In genomic region chr3:89578803-89579202, GRCm38 (mm10) we compare ENCODE assay signal across 9 mouse cellular contexts. TPM values are rescaled to one million over a fixed set of nuclear protein-coding genes. Genes with fewer than 3 reads are reported as not detected.
DNase-seq lines count a peak whose midpoint lies in the region; ATAC-seq and TF ChIP-seq lines count a peak whose summit lies in the region.
"Had no signal": no experiment of that assay in that cellular context is flagged by ENCODE, and none has a peak within 500 bp of the region (broad histone marks: within the 10 kb centered on the region; RNA-seq: fewer than 3 reads in every experiment).

No protein-coding gene starts in this region.

- no peak overlapping the region for H3K9ac ChIP-seq in heart, embryonic 11.5 days (ENCODE audit: low read depth, low read length)
- no peak overlapping the region for H3K9ac ChIP-seq in intestine, postnatal 0 days (ENCODE audit: low read depth, low read length)
- H3K9ac ChIP-seq: hindbrain, embryonic 12.5 days had no signal

- H3K27me3 ChIP-seq in heart, embryonic 11.5 days (ENCODE audit: control insufficient read depth, insufficient read depth, low read length), result no peaks in the 10 kb centered on the region
- H3K27me3 ChIP-seq in intestine, postnatal 0 days (replicated peaks; ENCODE audit: control insufficient read depth, insufficient read depth, low read length), result no peaks in the 10 kb centered on the region
- H3K27me3 ChIP-seq: hindbrain, embryonic 12.5 days had no signal

- H3K4me2 ChIP-seq in heart, embryonic 11.5 days, result no peak overlapping the region
- no peak overlapping the region for H3K4me2 ChIP-seq in intestine, postnatal 0 days (replicated peaks; ENCODE audit: low read depth)
- H3K4me2 ChIP-seq: hindbrain, embryonic 12.5 days had no signal

- intact Hi-C loops in heart, postnatal 14 days (cut with DNase I), result no loop called here

- H3K4me1 ChIP-seq in heart, embryonic 11.5 days (ENCODE audit: control insufficient read depth, insufficient read depth, low read length), result no peaks in the 10 kb centered on the region
- H3K4me1 ChIP-seq in intestine, postnatal 0 days (replicated peaks; ENCODE audit: control insufficient read depth, insufficient read depth, low read length), result no peaks in the 10 kb centered on the region

- TF ChIP-seq CTCF in intestine, postnatal 0 days (IDR thresholded peaks at IDR 0.05; ENCODE audit: low read depth), result no peak

- H3K4me3 ChIP-seq in heart, embryonic 11.5 days (ENCODE audit: low read depth, low read length), result no peak overlapping the region
- H3K4me3 ChIP-seq in intestine, postnatal 0 days (ENCODE audit: low read depth, low read length), result no peak overlapping the region
- H3K4me3 ChIP-seq: hindbrain, embryonic 12.5 days had no signal

- H3K9me3 ChIP-seq in heart, embryonic 11.5 days (replicated peaks; ENCODE audit: control insufficient read depth, low read length), result no peaks in the 10 kb centered on the region
- H3K9me3 ChIP-seq in intestine, postnatal 0 days (ENCODE audit: control insufficient read depth), result no peaks in the 10 kb centered on the region
- H3K9me3 ChIP-seq: hindbrain, embryonic 12.5 days had no signal

- ATAC-seq in heart, embryonic 11.5 days (replicated peaks; ENCODE audit: insufficient number of reproducible peaks, low FRiP score, low TSS enrichment), result no peak
- ATAC-seq in intestine, postnatal 0 days, result no peak

- H3K36me3 ChIP-seq in heart, embryonic 11.5 days (ENCODE audit: control insufficient read depth, insufficient read depth, low read length), result no peaks in the 10 kb centered on the region
- no peaks in the 10 kb centered on the region for H3K36me3 ChIP-seq in intestine, postnatal 0 days (ENCODE audit: control insufficient read depth, insufficient read depth)
- H3K36me3 ChIP-seq: hindbrain, embryonic 12.5 days had no signal

- no peak overlapping the region for H3K27ac ChIP-seq in heart, embryonic 11.5 days (ENCODE audit: low read depth, low read length)
- no peak overlapping the region for H3K27ac ChIP-seq in intestine, postnatal 0 days (ENCODE audit: low read depth, low read length)
- H3K27ac ChIP-seq: hindbrain, embryonic 12.5 days had no signal

- peak; percentile 15 to 19 for DNase-seq in heart, postnatal 14 days
- DNase-seq in adipocyte (ENCODE audit: low spot score), result peak; percentile 86
- peak; percentile 63 for DNase-seq in gonadal fat pad, adult 2 months (ENCODE audit: low read depth)
- DNase-seq in lung, postnatal 36 days, result peak; percentile 74
- DNase-seq in right cerebral cortex, postnatal 10 days (ENCODE audit: low spot score in 2 of 2), result no peak
- DNase-seq in cerebellum, postnatal 4 days (ENCODE audit: low spot score in 2 of 2), result no peak

- WGBS in heart, embryonic 11.5 days (ENCODE audit: insufficient replicate concordance), result 59% methylated on average over 10 of the region's 10 CpGs
- 46% methylated on average over 10 of the region's 10 CpGs for WGBS in intestine, postnatal 0 days

RNA-seq across cellular contexts. Expression of gene Kcnn3, which starts 58.8 kb away (rescaled TPM):
- 1 to 10 TPM; 4.0 to 6.5 TPM for total RNA-seq in heart, postnatal 14 days (2021)
- polyA plus RNA-seq in heart, embryonic 11.5 days (2014; fragmentation: Nextera tagmentation; extraction: Ambion mirVana), result 0.73 and 0.99 TPM in 2 replicates
- 1.5 and 2.6 TPM in 2 replicates for polyA plus RNA-seq in gonadal fat pad, adult 2 months (2012; rRNA removed)
- 4.6 TPM in 2 replicates for polyA plus RNA-seq in intestine, postnatal 0 days (2015; fragmentation: Nextera tagmentation; extraction: Ambion mirVana)

Comparison
In these comparisons a context has a peak if more than half of its experiments do, and no peak if none do; other contexts are left out.
1. DNase-seq: peak in heart, postnatal 14 days (2 of 2), adipocyte (single experiment), gonadal fat pad, adult 2 months (single experiment) and lung, postnatal 36 days (single experiment); none in right cerebral cortex, postnatal 10 days (0 of 2) and cerebellum, postnatal 4 days (0 of 2).